ENCODE assay signal across 19 mouse cellular contexts in the genomic region with DNA sequence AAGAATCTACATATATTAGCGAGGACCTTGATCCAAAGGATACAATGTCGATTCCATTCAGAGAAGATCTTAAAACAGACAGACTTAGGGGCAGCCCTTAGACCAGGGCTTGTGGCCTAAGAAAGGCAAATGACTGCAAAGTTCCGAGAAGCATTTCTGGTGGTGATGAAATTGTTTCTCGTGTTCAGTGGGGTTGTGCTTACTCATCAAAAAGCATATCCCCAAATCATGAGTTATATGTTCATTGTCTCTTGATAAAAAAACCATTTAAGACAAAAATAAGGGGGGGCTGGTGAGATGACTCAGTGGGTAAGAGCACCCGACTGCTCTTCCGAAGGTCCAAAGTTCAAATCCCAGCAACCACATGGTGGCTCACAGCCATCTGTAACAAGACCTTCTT.
"Had no signal": no experiment of that assay in that cellular context is flagged by ENCODE, and none has a peak within 500 bp of the region (broad histone marks: within the 10 kb centered on the region; RNA-seq: fewer than 3 reads in every experiment).

No protein-coding gene starts in this region.

- H3K36me3 ChIP-seq: liver, embryonic 15.5 days; lung, embryonic 15.5 days; midbrain, embryonic 10.5 days; midbrain, embryonic 12.5 days; neural tube, embryonic 13.5 days; neural tube, embryonic 15.5 days; stomach, embryonic 15.5 days had no signal

- H3K9me3 ChIP-seq: liver, embryonic 15.5 days; lung, embryonic 15.5 days; midbrain, embryonic 10.5 days; midbrain, embryonic 12.5 days; neural tube, embryonic 13.5 days; neural tube, embryonic 15.5 days; stomach, embryonic 15.5 days had no signal

- H3K4me2 ChIP-seq: liver, embryonic 15.5 days; lung, embryonic 15.5 days; midbrain, embryonic 12.5 days; neural tube, embryonic 13.5 days; neural tube, embryonic 15.5 days; stomach, embryonic 15.5 days had no signal

- DNase-seq: liver, postnatal 0 days; lung, adult 2 months; lung, postnatal 14 days; lung, postnatal 36 days; midbrain, embryonic 14.5 days; right cerebral cortex, postnatal 14 days; thymus, adult 2 months; thymus, postnatal 36 days had no signal

- H3K9ac ChIP-seq: liver, embryonic 15.5 days; liver, postnatal 0 days; lung, embryonic 15.5 days; midbrain, embryonic 12.5 days; neural tube, embryonic 13.5 days; neural tube, embryonic 15.5 days; stomach, embryonic 15.5 days had no signal

- H3K27ac ChIP-seq: liver, embryonic 15.5 days; lung, embryonic 15.5 days; midbrain, embryonic 10.5 days; midbrain, embryonic 12.5 days; neural tube, embryonic 13.5 days; neural tube, embryonic 15.5 days; stomach, embryonic 15.5 days; stomach, postnatal 0 days had no signal

- H3K4me3 ChIP-seq: liver, embryonic 15.5 days; lung, embryonic 15.5 days; midbrain, embryonic 10.5 days; midbrain, embryonic 12.5 days; myocyte; neural tube, embryonic 13.5 days; neural tube, embryonic 15.5 days; stomach, embryonic 15.5 days had no signal

- H3K27me3 ChIP-seq: liver, embryonic 15.5 days; lung, embryonic 15.5 days; midbrain, embryonic 12.5 days; neural tube, embryonic 13.5 days; neural tube, embryonic 15.5 days; stomach, embryonic 15.5 days had no signal

- H3K4me1 ChIP-seq: lung, embryonic 15.5 days; midbrain, embryonic 10.5 days; midbrain, embryonic 12.5 days; neural tube, embryonic 13.5 days; neural tube, embryonic 15.5 days had no signal

- ATAC-seq: lung, postnatal 0 days; midbrain, embryonic 16.5 days had no signal
